Mouse (Mus musculus) monocyte, adult 5-6 weeks (primary cell): ENCODE data around the gene Cldn14. TPM values are rescaled to one million over a fixed set of nuclear protein-coding genes. Genes with fewer than 3 reads are reported as not detected.

Source experiments
- ATAC-seq: fragments of 153-309, 156-312 bp; replicated peaks from 2 replicates; pipeline ENCODE4 v1.8.0; 2017; ENCODE audit warnings: mild to moderate bottlenecking; ENCODE audit not compliant: low TSS enrichment, insufficient number of reproducible peaks, severe bottlenecking, poor library complexity, low FRiP score
- total RNA-seq: library from RNA; stranded (forward); fragments of 200-1000, 200-491, 200-594 nt; gene quantifications from 3 replicates; pipeline ENCODE4 v1.2.3, GENCODE M21; 2017

The Cldn14 gene
- total RNA-seq, 1 experiment from 2014 or later: not detected

GRCm38 (mm10) chr16:93888481-93888880 lies 120.2 kb downstream of the Cldn14 start:
- ATAC-seq: no peak

- ATAC-seq: no peak
Measured at GRCm38 (mm10) chr16:93884722-93885113, 123.9 kb downstream of the Cldn14 start.

DNA sequence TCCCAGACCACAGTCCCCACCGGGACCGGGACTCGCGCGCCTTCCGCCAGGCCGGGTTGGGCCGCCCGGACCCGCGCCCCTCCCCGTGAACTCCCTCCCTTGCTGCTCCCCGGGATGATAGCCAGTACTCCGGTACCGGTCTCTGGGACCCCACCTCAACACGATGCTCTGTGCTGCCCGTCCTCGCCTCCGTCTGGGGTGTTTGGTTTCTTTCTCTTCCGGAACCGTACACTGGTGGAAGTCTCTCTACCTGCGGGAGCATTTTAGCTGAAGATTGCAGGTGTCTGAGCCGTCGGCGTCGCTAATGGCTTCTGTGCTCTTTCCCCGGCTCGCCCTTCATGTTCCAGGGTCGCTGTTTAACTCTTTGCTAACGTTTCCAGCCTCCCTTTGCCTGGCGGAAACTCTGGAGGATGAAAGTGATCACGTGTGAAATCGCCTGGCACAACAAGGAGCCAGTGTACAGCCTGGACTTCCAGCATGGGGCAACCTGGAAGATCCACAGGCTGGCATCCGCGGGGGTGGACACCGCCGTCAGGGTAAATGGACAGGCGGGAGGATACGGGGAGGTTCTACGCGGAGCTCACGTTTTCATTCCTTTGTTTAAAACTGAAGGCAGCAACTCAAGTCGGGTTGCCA lies 124.4 kb downstream of the Cldn14 start:
- ATAC-seq: 0 out of 2 replicates have a peak, but pooled peaks have one; percentile 10

GRCm38 (mm10) chr16:93883423-93884085 lies 125.1 kb downstream of the Cldn14 start, which contains the start of gene Chaf1b:
TSS of gene Chaf1b (plus strand) at chr16:93883901.
- ATAC-seq: peak; percentile 95

GRCm38 (mm10) chr16:93877612-93878380 lies 130.8 kb downstream of the Cldn14 start:
- ATAC-seq: no peak

- ATAC-seq: no peak
Measured at GRCm38 (mm10) chr16:93874841-93875240, 133.8 kb downstream of the Cldn14 start.

Other genes with a start within 250 kb of the Cldn14 start
- gene Morc3, start 176.7 kb downstream of the Cldn14 start, total RNA-seq: 205 to 285 TPM (median 241 TPM) in 3 replicates
- 3.7 to 6.2 TPM (median 5.7 TPM) in 3 replicates for gene Chaf1b, start 124.9 kb downstream of the Cldn14 start, total RNA-seq
- not detected in 3 replicates for gene Sim2, start 76.1 kb upstream of the Cldn14 start, total RNA-seq